Mouse (Mus musculus): Measurements from ENCODE around the gene Senp6. TPM values are rescaled to one million over a fixed set of nuclear protein-coding genes. Genes with fewer than 3 reads are reported as not detected.
A peak's percentile ranks its signal among the peaks of the same experiment; 100 is the strongest.
"Not testable (repeated sequence)": the region's sequence is repeated elsewhere in the genome, so short reads cannot be mapped to it uniquely, and the experiment has no call there.

Senp6 gene
- 18.8 and 20.9 TPM in 2 replicates for polyA plus RNA-seq (2012; rRNA removed)

DNA sequence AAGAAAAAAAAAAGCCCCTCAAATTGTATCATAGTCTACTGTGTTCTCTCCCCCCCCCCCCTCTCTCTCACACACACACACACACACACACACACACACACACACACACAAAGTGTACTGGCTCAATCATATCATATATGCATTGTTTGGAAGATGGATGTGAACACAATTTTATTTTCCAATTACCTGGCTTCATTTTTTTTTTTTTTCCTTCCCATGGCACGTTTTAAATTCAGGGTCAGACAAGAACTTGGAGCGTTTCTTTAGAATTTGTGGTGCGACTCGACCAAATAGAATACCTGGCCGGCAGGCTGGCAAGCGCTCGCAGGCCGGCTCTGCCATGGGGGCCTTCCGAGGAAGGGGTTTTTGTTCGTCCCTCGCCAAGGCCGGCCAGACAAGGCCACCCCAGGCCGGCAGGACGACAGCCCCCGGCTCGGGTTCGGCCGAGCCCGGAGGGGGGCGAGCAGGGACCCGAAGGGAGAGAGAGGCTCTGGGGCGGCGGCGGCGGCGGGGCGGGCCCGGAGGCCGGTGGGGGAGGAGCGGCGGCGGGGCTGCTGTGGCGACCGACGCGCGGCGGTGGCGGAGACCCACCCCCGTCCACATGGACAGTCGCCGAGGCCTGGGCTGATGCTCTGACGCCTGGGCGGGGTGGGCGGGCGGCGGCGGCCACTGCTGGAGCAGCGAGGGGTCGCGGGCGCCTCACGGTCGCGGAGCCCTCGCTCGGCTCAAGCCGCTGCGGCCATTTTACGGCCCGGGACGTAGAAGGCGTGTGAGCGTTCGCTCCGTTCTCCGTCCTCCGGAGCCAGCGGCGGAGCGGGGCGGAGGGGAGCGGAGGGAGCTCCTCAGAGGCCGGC is at the start of gene Senp6:
TSS of gene Senp6 (plus strand) at position 537 of the 854 bp plus-strand sequence.
- Histone ChIP-seq H3K4me3 (ENCODE audit: control insufficient read depth, low read depth, low read length) (peak within 1 kb of the TSS; percentile 94), H3K27ac (ENCODE audit: control insufficient read depth, insufficient read depth, low read depth, low read length) (peak within 1 kb of the TSS; percentile 87), H3K36me3 (ENCODE audit: control insufficient read depth, insufficient read depth, low read length) (no peaks in the 10 kb centered on the region), H3K27me3 (ENCODE audit: control insufficient read depth, insufficient read depth, low read length) (no peaks in the 10 kb centered on the region), H3K4me1 (ENCODE audit: control insufficient read depth, insufficient read depth, low read length) (peaks cover 3% of the 10 kb centered on the region; the same call in 1 of the 2 replicates)
- TF ChIP-seq CTCF (IDR thresholded peaks at IDR 0.05; ENCODE audit: control insufficient read depth, insufficient read depth, insufficient replicate concordance, low read depth, low read length) (no peak), POLR2A (IDR thresholded peaks at IDR 0.05; ENCODE audit: control insufficient read depth, low read depth, low read length) (peak; percentile 34)

DNA sequence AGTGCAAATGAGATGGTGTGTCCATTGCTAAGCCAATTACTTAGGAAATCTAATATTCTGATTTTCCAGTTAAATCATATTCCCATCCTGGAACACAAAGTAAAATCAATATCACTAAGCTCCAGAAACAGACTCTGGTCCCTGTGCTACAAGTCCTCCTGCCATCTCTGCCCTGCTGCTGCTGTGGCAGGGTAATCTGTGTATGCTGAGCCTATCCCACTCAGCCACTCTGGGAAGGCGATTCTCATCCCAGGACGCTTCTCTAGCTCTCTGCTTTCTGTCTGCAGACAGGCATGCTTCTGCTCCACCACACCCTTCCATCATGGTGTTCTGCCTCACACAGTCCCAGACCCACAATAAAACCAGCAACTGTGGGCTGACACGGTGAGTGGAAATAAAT is 46.3 kb upstream of the Senp6 start:
- H3K4me3 ChIP-seq (ENCODE audit: control insufficient read depth, low read depth, low read length), result no peak overlapping the region
- TF ChIP-seq POLR2A (IDR thresholded peaks at IDR 0.05; ENCODE audit: control insufficient read depth, low read depth, low read length) (no peak), CTCF (IDR thresholded peaks at IDR 0.05; ENCODE audit: control insufficient read depth, insufficient read depth, insufficient replicate concordance, low read depth, low read length) (no peak)
- H3K27ac ChIP-seq (ENCODE audit: control insufficient read depth, insufficient read depth, low read depth, low read length), result no peak overlapping the region
- no peaks in the 10 kb centered on the region for H3K4me1 ChIP-seq (ENCODE audit: control insufficient read depth, insufficient read depth, low read length)
- H3K36me3 ChIP-seq (ENCODE audit: control insufficient read depth, insufficient read depth, low read length), result no peaks in the 10 kb centered on the region
- no peaks in the 10 kb centered on the region for H3K27me3 ChIP-seq (ENCODE audit: control insufficient read depth, insufficient read depth, low read length)

DNA sequence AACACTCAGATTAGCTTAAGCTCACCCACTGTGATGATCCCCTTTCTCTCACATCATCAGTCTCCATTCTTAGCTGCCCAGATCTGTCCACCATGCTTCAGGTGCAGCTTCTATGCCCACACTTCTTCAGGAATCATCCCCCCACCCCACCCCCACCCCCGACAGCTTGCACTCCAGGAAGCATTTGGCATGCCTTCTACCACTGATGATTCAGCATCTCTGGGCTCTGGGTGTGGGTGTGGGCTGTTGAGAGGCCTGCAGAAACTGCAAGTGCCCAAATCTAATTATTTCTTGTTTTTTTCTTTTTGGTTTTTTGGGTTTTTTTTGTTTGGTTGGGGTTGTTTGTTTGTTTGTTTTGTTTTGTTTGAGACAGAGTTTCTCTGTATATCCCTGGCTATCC is 45.1 kb upstream of the Senp6 start:
- no peak overlapping the region for H3K4me3 ChIP-seq (ENCODE audit: control insufficient read depth, low read depth, low read length)
- H3K27me3 ChIP-seq (ENCODE audit: control insufficient read depth, insufficient read depth, low read length), result no peaks in the 10 kb centered on the region
- no peak overlapping the region for H3K27ac ChIP-seq (ENCODE audit: control insufficient read depth, insufficient read depth, low read depth, low read length)
- TF ChIP-seq CTCF (IDR thresholded peaks at IDR 0.05; ENCODE audit: control insufficient read depth, insufficient read depth, insufficient replicate concordance, low read depth, low read length) (no peak), POLR2A (IDR thresholded peaks at IDR 0.05; ENCODE audit: control insufficient read depth, low read depth, low read length) (no peak)
- H3K4me1 ChIP-seq (ENCODE audit: control insufficient read depth, insufficient read depth, low read length), result no peaks in the 10 kb centered on the region
- H3K36me3 ChIP-seq (ENCODE audit: control insufficient read depth, insufficient read depth, low read length), result no peaks in the 10 kb centered on the region

DNA sequence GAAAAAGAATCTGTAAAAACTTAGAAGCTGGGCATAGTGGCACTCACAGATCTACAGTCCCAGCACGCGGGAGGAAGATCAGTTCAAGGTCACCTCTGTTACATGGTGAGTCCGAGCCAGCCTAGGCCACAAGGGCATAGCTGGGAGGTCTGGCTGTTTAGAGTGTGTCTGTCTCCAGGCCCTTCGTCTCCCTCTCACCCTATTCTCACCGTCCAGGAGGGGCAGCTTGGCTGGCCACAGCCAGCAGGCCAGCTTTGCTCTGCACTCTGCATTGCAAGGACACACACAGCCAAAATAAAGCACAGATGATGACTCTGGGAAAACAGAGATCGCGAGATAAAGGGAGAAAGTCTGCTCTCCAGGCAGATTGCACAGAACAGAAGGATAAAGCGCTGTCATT is 43.9 kb upstream of the Senp6 start:
- Histone ChIP-seq H3K36me3 (ENCODE audit: control insufficient read depth, insufficient read depth, low read length) (no peaks in the 10 kb centered on the region), H3K27ac (ENCODE audit: control insufficient read depth, insufficient read depth, low read depth, low read length) (no peak overlapping the region), H3K4me3 (ENCODE audit: control insufficient read depth, low read depth, low read length) (no peak overlapping the region), H3K27me3 (ENCODE audit: control insufficient read depth, insufficient read depth, low read length) (no peaks in the 10 kb centered on the region), H3K4me1 (ENCODE audit: control insufficient read depth, insufficient read depth, low read length) (no peaks in the 10 kb centered on the region)
- TF ChIP-seq POLR2A (IDR thresholded peaks at IDR 0.05; ENCODE audit: control insufficient read depth, low read depth, low read length), result no peak

- H3K27ac ChIP-seq (ENCODE audit: control insufficient read depth, insufficient read depth, low read depth, low read length); H3K4me3 ChIP-seq (ENCODE audit: control insufficient read depth, low read depth, low read length); H3K27me3 ChIP-seq (ENCODE audit: control insufficient read depth, insufficient read depth, low read length); H3K4me1 ChIP-seq (ENCODE audit: control insufficient read depth, insufficient read depth, low read length); H3K36me3 ChIP-seq (ENCODE audit: control insufficient read depth, insufficient read depth, low read length): not testable (repeated sequence)
These were observed 41.4 kb upstream of the Senp6 start for GRCm38 (mm10) chr9:80025347-80025746.

- Histone ChIP-seq H3K4me1 (ENCODE audit: control insufficient read depth, insufficient read depth, low read length) (no peaks in the 10 kb centered on the region), H3K27me3 (ENCODE audit: control insufficient read depth, insufficient read depth, low read length) (no peaks in the 10 kb centered on the region), H3K27ac (ENCODE audit: control insufficient read depth, insufficient read depth, low read depth, low read length) (no peak overlapping the region), H3K4me3 (ENCODE audit: control insufficient read depth, low read depth, low read length) (no peak overlapping the region), H3K36me3 (ENCODE audit: control insufficient read depth, insufficient read depth, low read length) (no peaks in the 10 kb centered on the region)
- no peak for TF ChIP-seq POLR2A (IDR thresholded peaks at IDR 0.05; ENCODE audit: control insufficient read depth, low read depth, low read length)
- peak; percentile 39; the same call in 1 of the 2 replicates for TF ChIP-seq CTCF (IDR thresholded peaks at IDR 0.05; ENCODE audit: control insufficient read depth, insufficient read depth, insufficient replicate concordance, low read depth, low read length)
These were observed 40.7 kb upstream of the Senp6 start for GRCm38 (mm10) chr9:80026017-80026416.

GRCm38 (mm10) chr9:80026581-80027021 is 40.1 kb upstream of the Senp6 start:
- Histone ChIP-seq H3K36me3 (ENCODE audit: control insufficient read depth, insufficient read depth, low read length) (no peaks in the 10 kb centered on the region), H3K4me3 (ENCODE audit: control insufficient read depth, low read depth, low read length) (no peak overlapping the region), H3K27me3 (ENCODE audit: control insufficient read depth, insufficient read depth, low read length) (no peaks in the 10 kb centered on the region), H3K27ac (ENCODE audit: control insufficient read depth, insufficient read depth, low read depth, low read length) (0 out of 2 replicates have a peak overlapping the region, but pooled peaks have one; percentile 13), H3K4me1 (ENCODE audit: control insufficient read depth, insufficient read depth, low read length) (no peaks in the 10 kb centered on the region)
- no peak for TF ChIP-seq CTCF (IDR thresholded peaks at IDR 0.05; ENCODE audit: control insufficient read depth, insufficient read depth, insufficient replicate concordance, low read depth, low read length)
- no peak for TF ChIP-seq POLR2A (IDR thresholded peaks at IDR 0.05; ENCODE audit: control insufficient read depth, low read depth, low read length)

Measured in testis, adult 2 months (tissue).